Mouse (Mus musculus) stomach, postnatal 0 days (tissue): ENCODE data around the gene P2rx3.

ENCODE experiments used
- CTCF ChIP-seq: IDR thresholded peaks from 2 replicates; pipeline ENCODE4 v1.5.1; 2016; ENCODE audit warnings: antibody characterized with exemption, low read depth, mild to moderate bottlenecking, moderate library complexity
- EP300 ChIP-seq: optimal IDR thresholded peaks from 2 replicates; pipeline ENCODE3; 2016; ENCODE audit warnings: antibody characterized with exemption

DNA sequence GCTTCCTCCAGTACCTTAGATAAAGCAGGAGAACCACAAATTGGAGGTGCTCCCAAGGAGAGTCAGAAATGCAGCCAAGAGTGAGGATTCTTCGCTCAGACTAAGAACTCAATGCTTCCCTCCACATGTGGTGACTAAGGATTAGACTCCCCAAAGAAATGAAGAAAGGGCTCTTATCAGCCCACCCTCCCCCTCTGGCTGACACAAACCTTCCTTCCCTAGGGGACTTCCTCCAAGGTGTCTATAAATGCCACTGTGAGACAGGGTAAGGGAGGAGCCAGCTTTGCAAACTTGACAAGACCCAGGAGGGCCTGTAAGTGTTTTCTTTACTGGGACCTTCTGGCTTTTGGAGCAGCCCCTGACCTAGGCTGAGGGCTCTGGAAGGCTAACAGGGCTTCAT lies 57.1 kb downstream of the P2rx3 start, which contains the start of gene Prg2:
- TF ChIP-seq EP300 (no peak), CTCF (no peak)
